ENCODE assay signal across 9 mouse cellular contexts in the genomic region with DNA sequence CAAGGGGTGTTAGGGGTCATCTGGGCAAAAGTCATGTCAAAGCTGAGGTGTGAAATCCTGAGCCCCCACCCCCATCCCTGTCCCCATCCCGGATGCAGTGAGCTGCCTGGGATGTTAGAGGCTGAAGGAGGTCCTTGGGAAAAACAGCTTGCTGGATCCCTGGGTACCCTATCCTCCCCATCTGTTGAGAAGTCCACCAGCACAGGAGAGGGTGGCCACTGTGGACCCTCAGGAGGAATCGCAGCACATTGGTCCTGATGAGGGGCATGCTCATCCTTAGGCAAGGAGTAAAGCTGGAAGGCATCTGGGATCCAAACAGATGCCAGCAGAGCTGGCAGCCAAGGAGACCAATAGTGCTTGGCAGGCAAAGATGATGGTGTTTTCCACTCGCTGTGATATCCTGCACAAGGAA.
DNase-seq lines count a peak whose midpoint lies in the region; ATAC-seq and TF ChIP-seq lines count a peak whose summit lies in the region.
"Had no signal": no experiment of that assay in that cellular context is flagged by ENCODE, and none has a peak within 500 bp of the region (broad histone marks: within the 10 kb centered on the region; RNA-seq: fewer than 3 reads in every experiment).

No protein-coding gene starts in this region.

- H3K4me1 ChIP-seq in hindbrain, embryonic 16.5 days (ENCODE audit: control insufficient read depth, insufficient read depth, low read depth, low read length), result peaks cover 14% of the 10 kb centered on the region
- H3K4me1 ChIP-seq in neural tube, embryonic 15.5 days, result peaks cover 21% of the 10 kb centered on the region

- peak; percentile 53 for ATAC-seq in hindbrain, embryonic 16.5 days
- ATAC-seq in neural tube, embryonic 15.5 days (ENCODE audit: low FRiP score), result peak; percentile 43; the same call in 1 of the 2 replicates

- no peak overlapping the region for H3K4me3 ChIP-seq in layer of hippocampus, adult 2 months
- no peak overlapping the region for H3K4me3 ChIP-seq in hindbrain, embryonic 16.5 days (ENCODE audit: low read length)
- H3K4me3 ChIP-seq in neural tube, embryonic 15.5 days (replicated peaks), result no peak overlapping the region

- WGBS in hindbrain, embryonic 16.5 days, result 41% methylated on average over 3 of the region's 3 CpGs
- WGBS in neural tube, embryonic 15.5 days, result 53% methylated on average over 3 of the region's 3 CpGs

- H3K9ac ChIP-seq in hindbrain, embryonic 16.5 days (ENCODE audit: low read depth, low read length), result no peak overlapping the region
- no peak overlapping the region for H3K9ac ChIP-seq in neural tube, embryonic 15.5 days (replicated peaks)

- H3K36me3 ChIP-seq in hindbrain, embryonic 16.5 days (ENCODE audit: control insufficient read depth, insufficient read depth, low read length), result no peaks in the 10 kb centered on the region
- H3K36me3 ChIP-seq in neural tube, embryonic 15.5 days, result peaks cover 8% of the 10 kb centered on the region

- peak; percentile 61 to 76 for DNase-seq in cerebellum, postnatal 10 days
- DNase-seq in cerebellum, adult 9-11 months, result no peak
- no peak for DNase-seq in layer of hippocampus, adult 2 months (ENCODE audit: low spot score in 2 of 2)
- no peak for DNase-seq in layer of hippocampus, adult 11-12 months (ENCODE audit: low spot score)
- DNase-seq in embryo, embryonic 9.5 days (ENCODE audit: extremely low spot score), result no peak
- DNase-seq in urinary bladder, postnatal 10 days (ENCODE audit: low spot score), result no peak
- DNase-seq: cerebellum, adult 8-10 months had no signal

- H3K9me3 ChIP-seq in hindbrain, embryonic 16.5 days (ENCODE audit: control insufficient read depth, low read length), result no peaks in the 10 kb centered on the region
- no peaks in the 10 kb centered on the region for H3K9me3 ChIP-seq in neural tube, embryonic 15.5 days (replicated peaks)

- TF ChIP-seq CTCF in layer of hippocampus, adult 2 months (conservative IDR thresholded peaks at IDR 0.05), result no peak

- no peaks in the 10 kb centered on the region for H3K27me3 ChIP-seq in hindbrain, embryonic 16.5 days (replicated peaks; ENCODE audit: control insufficient read depth, insufficient read depth, low read length)
- H3K27me3 ChIP-seq in neural tube, embryonic 15.5 days (replicated peaks), result no peaks in the 10 kb centered on the region

- H3K27ac ChIP-seq in layer of hippocampus, adult 2 months, result peak overlapping the region; percentile 46; the same call in 1 of the 2 replicates
- peak overlapping the region; percentile 75 for H3K27ac ChIP-seq in hindbrain, embryonic 16.5 days (ENCODE audit: low read depth, low read length)
- H3K27ac ChIP-seq in neural tube, embryonic 15.5 days (replicated peaks), result peak overlapping the region; percentile 72

- no peak overlapping the region for H3K4me2 ChIP-seq in hindbrain, embryonic 16.5 days (ENCODE audit: low read length)
- H3K4me2 ChIP-seq in neural tube, embryonic 15.5 days, result no peak overlapping the region

Comparison
In these comparisons a context has a peak if more than half of its experiments do, and no peak if none do; other contexts are left out.
1. DNase-seq: peak in cerebellum, postnatal 10 days (2 of 2); none in cerebellum, adult 9-11 months (single experiment), layer of hippocampus, adult 2 months (0 of 2), layer of hippocampus, adult 11-12 months (single experiment), embryo, embryonic 9.5 days (single experiment) and urinary bladder, postnatal 10 days (single experiment).
2. Peak in every context shown above with its lines, with median percentiles within 50 percentile points of each other: H3K27ac ChIP-seq.